Mouse (Mus musculus) macrophage (primary cell): Measurements from ENCODE around the gene Slc15a4. TPM values are rescaled to one million over a fixed set of nuclear protein-coding genes. Genes with fewer than 3 reads are reported as not detected.

Experiments
- polyA plus RNA-seq: library from polyadenylated mRNA; stranded (reverse); fragments of 250-400 nt; gene quantifications from 3 replicates; pipeline ENCODE4 v1.2.4, GENCODE M21; 2018; ENCODE audit warnings: inconsistent platforms

Gene Slc15a4
- polyA plus RNA-seq, 1 experiment from 2014 or later = 331 TPM

Other genes with a start within 250 kb of the Slc15a4 start
- 0.09 TPM in 1 of 3 replicates, not detected in the others for gene Glt1d1, start 635 bp downstream of the Slc15a4 start, polyA plus RNA-seq